Mouse (Mus musculus) forebrain, embryonic 15.5 days (tissue): ENCODE measurements around the gene Prap1. TPM values are rescaled to one million over a fixed set of nuclear protein-coding genes. Genes with fewer than 3 reads are reported as not detected.

ENCODE experiments used
- ATAC-seq: fragments of 200-750 bp; cut with Nextera tagmentation; replicated peaks from 2 replicates; pipeline ENCODE4 v1.8.0; 2017; ENCODE audit warnings: mild to moderate bottlenecking, moderate TSS enrichment, moderate library complexity
- H3K27ac ChIP-seq: fragments of 300-500 bp; sonication (generic); replicated peaks from 2 replicates; pipeline ENCODE4 v1.5.1; 2015; ENCODE audit warnings: mild to moderate bottlenecking, inconsistent platforms
- H3K27me3 ChIP-seq: fragments of 300-500 bp; sonication (generic); 2 replicates; pipeline ENCODE4 v1.6.1; 2015; ENCODE audit warnings: inconsistent platforms
- H3K36me3 ChIP-seq: fragments of 300-500 bp; sonication (generic); 2 replicates; pipeline ENCODE4 v1.6.1; 2015; ENCODE audit warnings: mild to moderate bottlenecking, inconsistent platforms
- H3K4me1 ChIP-seq: fragments of 300-500 bp; sonication (generic); 2 replicates; pipeline ENCODE4 v1.6.1; 2015; ENCODE audit warnings: inconsistent platforms
- H3K4me2 ChIP-seq: fragments of 300-500 bp; sonication (generic); replicated peaks from 2 replicates; pipeline ENCODE4 v1.6.1; 2015; ENCODE audit warnings: mild to moderate bottlenecking, inconsistent platforms
- H3K4me3 ChIP-seq: fragments of 300-500 bp; sonication (generic); 2 replicates; pipeline ENCODE4 v1.5.1; 2015; ENCODE audit warnings: mild to moderate bottlenecking, inconsistent platforms
- H3K9ac ChIP-seq: fragments of 300-500 bp; sonication (generic); replicated peaks from 2 replicates; pipeline ENCODE4 v1.6.1; 2015; ENCODE audit warnings: mild to moderate bottlenecking, inconsistent platforms
- H3K9me3 ChIP-seq: fragments of 300-500 bp; sonication (generic); 2 replicates; pipeline ENCODE4 v1.6.1; 2016; ENCODE audit warnings: inconsistent platforms
- WGBS: fragments of 180-500 bp; shearing (Covaris S2); methylation state at CpG from one replicate; pipeline ENCODE4 v1.1.7; 2015; ENCODE audit warnings: mixed read lengths; 5-methylcytosine and 5-hydroxymethylcytosine counted together
- polyA plus RNA-seq: library from polyadenylated mRNA; unstranded; fragments of >200 nt; fragmentation: Nextera tagmentation; extraction: Ambion mirVana; gene quantifications from 2 replicates; pipeline ENCODE4 v1.2.1, GENCODE M21; 2015

Gene Prap1
- polyA plus RNA-seq, 1 experiment from 2014 or later, result not detected

DNA sequence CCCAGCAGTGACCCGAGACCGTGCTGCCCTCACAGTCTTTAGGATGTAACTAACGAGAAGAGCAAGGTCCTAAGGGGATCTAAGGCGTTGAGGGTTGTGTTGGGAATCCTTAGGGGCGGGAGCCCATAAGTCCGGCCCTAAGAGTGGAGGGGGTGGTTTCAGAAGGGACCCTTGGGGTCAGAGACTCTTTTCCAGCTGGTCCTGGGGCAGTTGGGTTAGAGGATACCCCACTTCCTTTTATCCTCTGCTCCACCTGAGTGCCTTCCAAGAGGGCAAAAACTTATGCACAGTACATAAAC is 31.4 kb upstream of the Prap1 start:
- Histone ChIP-seq H3K9me3 (no peaks in the 10 kb centered on the region), H3K36me3 (no peaks in the 10 kb centered on the region), H3K4me1 (peaks cover 43% of the 10 kb centered on the region), H3K4me3 (peak overlapping the region; percentile 35), H3K27me3 (no peaks in the 10 kb centered on the region; the same call in 1 of the 2 replicates), H3K9ac (0 out of 2 replicates have a peak overlapping the region, but pooled peaks have one; percentile 55), H3K4me2 (peak overlapping the region; percentile 79), H3K27ac (peak overlapping the region; percentile 70)
- under 1% methylated on average over 6 of the region's 6 CpGs for WGBS
- no peak; the same call in 1 of the 2 replicates for ATAC-seq

DNA sequence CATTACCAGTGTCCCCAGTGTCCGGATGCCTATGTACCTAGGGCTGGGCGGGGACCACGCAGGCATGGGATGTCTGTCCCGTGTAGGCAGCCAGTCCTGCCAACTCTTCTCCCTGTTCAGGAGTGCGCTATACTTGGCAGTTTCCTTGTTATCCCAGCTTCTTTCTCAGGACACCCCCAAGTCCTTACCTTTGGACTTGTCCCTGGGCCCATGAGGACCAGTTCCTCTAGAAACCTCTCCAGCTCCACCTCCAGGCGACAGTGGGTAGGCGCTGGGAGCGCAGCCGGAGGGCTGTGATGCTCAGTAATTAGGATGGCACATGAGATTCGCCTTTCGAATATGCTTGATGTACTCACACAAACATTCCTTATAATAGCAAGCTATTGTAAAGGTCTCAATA is 30.9 kb upstream of the Prap1 start:
- peak; percentile 20 for ATAC-seq
- Histone ChIP-seq H3K36me3 (no peaks in the 10 kb centered on the region), H3K9ac (no peak overlapping the region), H3K4me2 (no peak overlapping the region; the same call in 1 of the 2 replicates), H3K9me3 (no peaks in the 10 kb centered on the region), H3K4me3 (no peak overlapping the region), H3K4me1 (peaks cover 43% of the 10 kb centered on the region), H3K27ac (no peak overlapping the region), H3K27me3 (no peaks in the 10 kb centered on the region; the same call in 1 of the 2 replicates)
- 7% methylated on average over 11 of the region's 11 CpGs for WGBS

GRCm38 (mm10) chr7:140063092-140063491 is 30.1 kb upstream of the Prap1 start:
- no peaks in the 10 kb centered on the region for H3K9me3 ChIP-seq
- no peaks in the 10 kb centered on the region; the same call in 1 of the 2 replicates for H3K27me3 ChIP-seq
- no peak overlapping the region for H3K4me3 ChIP-seq
- 15% methylated on average over 7 of the region's 7 CpGs for WGBS
- no peak overlapping the region for H3K9ac ChIP-seq
- no peak overlapping the region for H3K4me2 ChIP-seq
- H3K36me3 ChIP-seq, result no peaks in the 10 kb centered on the region
- no peak overlapping the region for H3K27ac ChIP-seq
- no peak for ATAC-seq
- peaks cover 38% of the 10 kb centered on the region for H3K4me1 ChIP-seq

DNA sequence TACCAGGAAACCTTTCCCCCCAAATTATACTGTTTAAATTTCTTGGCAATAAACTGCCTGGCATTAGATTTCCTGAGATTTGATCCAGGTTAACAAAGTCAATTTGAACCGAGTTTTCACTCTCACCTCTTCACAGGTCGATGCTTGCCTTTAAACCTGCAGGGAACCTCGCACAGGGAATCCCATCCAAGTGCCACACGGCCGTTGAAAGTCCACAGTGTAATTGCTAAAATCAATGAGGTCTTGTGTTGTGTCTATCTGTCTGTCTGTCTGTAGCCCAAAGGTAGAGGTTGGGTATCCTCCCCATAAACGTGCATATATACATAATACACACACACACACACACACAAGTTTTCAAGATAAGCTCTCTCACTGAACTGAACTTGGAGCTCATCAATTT is 25.8 kb upstream of the Prap1 start:
- H3K4me1 ChIP-seq, result peaks cover 3% of the 10 kb centered on the region; the same call in 1 of the 2 replicates
- no peak overlapping the region for H3K4me2 ChIP-seq
- no peak for ATAC-seq
- H3K36me3 ChIP-seq, result peaks cover 4% of the 10 kb centered on the region; the same call in 1 of the 2 replicates
- no peak overlapping the region for H3K9ac ChIP-seq
- 69% methylated on average over 6 of the region's 6 CpGs for WGBS
- H3K9me3 ChIP-seq, result no peaks in the 10 kb centered on the region
- H3K27ac ChIP-seq, result no peak overlapping the region
- peaks cover 9% of the 10 kb centered on the region for H3K27me3 ChIP-seq
- no peak overlapping the region for H3K4me3 ChIP-seq

- Histone ChIP-seq H3K9me3 (no peaks in the 10 kb centered on the region), H3K4me1 (no peaks in the 10 kb centered on the region), H3K27ac (no peak overlapping the region), H3K4me3 (no peak overlapping the region), H3K4me2 (0 out of 2 replicates have a peak overlapping the region, but pooled peaks have one; percentile 25), H3K9ac (no peak overlapping the region), H3K27me3 (peaks cover 15% of the 10 kb centered on the region), H3K36me3 (peaks cover 6% of the 10 kb centered on the region; the same call in 1 of the 2 replicates)
- ATAC-seq, result no peak
- WGBS, result 43% methylated on average over 39 of the region's 39 CpGs
These were observed 23.0 kb upstream of the Prap1 start for GRCm38 (mm10) chr7:140070042-140070711.

DNA sequence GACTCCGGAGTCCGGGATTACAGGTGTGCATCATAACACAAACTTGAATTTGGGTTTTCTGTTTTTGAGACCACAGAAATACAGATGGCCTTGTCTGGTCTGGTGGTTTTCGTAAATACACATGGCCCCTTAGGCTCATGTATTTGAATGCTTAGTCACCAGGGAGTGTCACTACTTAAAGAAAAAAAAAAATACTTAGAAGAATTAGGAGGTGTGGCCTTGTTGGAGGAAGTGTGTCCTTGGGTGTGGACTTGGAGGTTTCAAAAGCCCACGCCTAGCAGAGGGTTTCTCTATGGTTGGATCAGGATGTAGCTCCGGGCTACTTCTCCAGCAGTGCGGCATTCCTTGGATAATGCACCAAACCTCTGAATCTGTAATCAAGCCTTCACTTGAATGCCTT is 15.5 kb upstream of the Prap1 start:
- Histone ChIP-seq H3K27me3 (0 out of 2 replicates have a peak, but pooled peaks cover 6% of the 10 kb centered on the region), H3K27ac (no peak overlapping the region), H3K4me2 (no peak overlapping the region), H3K36me3 (0 out of 2 replicates have a peak, but pooled peaks cover 2% of the 10 kb centered on the region), H3K4me1 (peaks cover 35% of the 10 kb centered on the region), H3K9me3 (no peaks in the 10 kb centered on the region), H3K4me3 (no peak overlapping the region), H3K9ac (no peak overlapping the region)
- WGBS, result 76% methylated on average over 6 of the region's 6 CpGs
- ATAC-seq, result no peak

DNA sequence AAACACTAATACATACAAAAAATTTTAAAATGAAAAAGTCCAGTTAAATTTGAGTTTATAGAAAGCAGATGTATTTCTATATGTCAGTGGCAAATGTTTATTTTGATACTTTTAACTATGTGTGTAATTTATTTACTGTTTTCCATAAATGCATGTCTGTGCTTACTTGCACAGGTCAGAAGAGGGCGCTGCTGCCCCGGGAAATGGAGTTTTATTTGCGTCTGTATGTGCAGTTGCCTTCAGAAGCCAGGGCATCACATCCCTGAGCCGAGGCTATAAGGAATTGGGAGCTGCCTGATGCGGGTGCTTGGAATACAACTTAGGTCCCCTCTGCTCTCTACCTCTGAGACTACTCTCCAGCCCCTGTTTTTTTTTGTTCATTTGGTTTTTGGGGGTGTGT is 14.5 kb upstream of the Prap1 start:
- ATAC-seq, result no peak
- no peak overlapping the region for H3K4me3 ChIP-seq
- no peaks in the 10 kb centered on the region for H3K9me3 ChIP-seq
- H3K36me3 ChIP-seq, result no peaks in the 10 kb centered on the region
- no peak overlapping the region for H3K9ac ChIP-seq
- no peak overlapping the region for H3K27ac ChIP-seq
- WGBS, result 5% methylated on average over 5 of the region's 5 CpGs
- H3K27me3 ChIP-seq, result 0 out of 2 replicates have a peak, but pooled peaks cover 4% of the 10 kb centered on the region
- peaks cover 35% of the 10 kb centered on the region for H3K4me1 ChIP-seq
- no peak overlapping the region for H3K4me2 ChIP-seq

- ATAC-seq, result peak; percentile 83
- 2% methylated on average over 24 of the region's 24 CpGs for WGBS
- H3K9me3 ChIP-seq, result no peaks in the 10 kb centered on the region
These were observed 12.6 kb upstream of the Prap1 start for GRCm38 (mm10) chr7:140080503-140081156.

DNA sequence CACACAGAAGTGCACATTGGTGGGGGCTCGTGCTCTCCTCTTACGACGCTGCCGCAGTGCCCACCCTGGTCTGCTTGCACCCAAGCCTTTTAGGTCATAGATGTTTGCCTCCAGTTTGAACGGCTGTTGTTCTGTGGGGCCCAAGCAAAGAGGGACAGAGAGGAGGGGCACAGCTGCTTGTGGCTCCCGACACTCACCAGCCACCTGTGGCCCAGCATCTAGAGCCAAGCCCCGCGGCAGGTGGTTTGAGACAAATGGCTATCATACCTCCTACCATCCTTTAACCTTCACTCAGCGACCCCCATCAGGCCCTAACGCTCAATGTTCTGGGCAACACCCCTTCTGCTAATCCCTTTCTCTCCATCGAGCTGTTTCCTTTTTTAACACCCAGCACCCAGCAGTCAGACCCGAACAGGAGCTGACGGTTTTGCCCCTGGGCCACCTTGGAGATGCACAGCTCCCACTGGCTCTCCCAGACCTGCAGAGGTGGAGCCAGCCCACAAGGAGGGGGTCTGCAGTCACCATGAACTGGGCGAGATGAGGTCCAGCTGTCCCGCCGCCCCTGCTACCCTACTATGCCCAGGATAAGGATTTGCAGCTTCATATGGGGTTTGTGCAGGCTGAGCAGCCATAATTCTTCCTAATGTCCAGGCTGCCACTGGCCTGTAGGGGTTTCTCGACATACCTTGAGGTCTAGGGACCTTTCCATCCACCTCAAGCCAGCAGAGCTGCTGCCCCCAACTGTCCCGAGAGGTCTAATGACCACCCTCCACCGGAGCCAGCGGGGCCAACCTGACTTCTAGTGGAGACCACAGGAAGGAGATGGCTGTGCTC is 11.6 kb upstream of the Prap1 start:
- Histone ChIP-seq H3K9ac (peak overlapping the region; percentile 66), H3K4me3 (peak overlapping the region; percentile 44), H3K4me2 (peak overlapping the region; percentile 60), H3K36me3 (no peaks in the 10 kb centered on the region), H3K9me3 (no peaks in the 10 kb centered on the region), H3K4me1 (peaks cover 35% of the 10 kb centered on the region), H3K27ac (peak overlapping the region; percentile 88), H3K27me3 (no peaks in the 10 kb centered on the region)
- ATAC-seq, result peak; percentile 20
- 15% methylated on average over 20 of the region's 20 CpGs for WGBS

More at GRCm38 (mm10) chr7:140080503-140081156, 12.6 kb upstream of the Prap1 start:
- Histone ChIP-seq H3K27ac (peak overlapping the region; percentile 88), H3K4me1 (peaks cover 35% of the 10 kb centered on the region), H3K4me3 (peak overlapping the region; percentile 44), H3K27me3 (no peaks in the 10 kb centered on the region), H3K9ac (peak overlapping the region; percentile 66), H3K36me3 (no peaks in the 10 kb centered on the region), H3K4me2 (peak overlapping the region; percentile 60)

GRCm38 (mm10) chr7:140082242-140082678 is 10.9 kb upstream of the Prap1 start, which contains the start of gene Caly:
Gene Caly, minus strand, starts transcription at chr7:140082548.
- no peaks in the 10 kb centered on the region for H3K36me3 ChIP-seq
- 3% methylated on average over 18 of the region's 18 CpGs for WGBS
- no peaks in the 10 kb centered on the region for H3K9me3 ChIP-seq
- peak within 1 kb of the TSS; percentile 88 for H3K27ac ChIP-seq
- no peaks in the 10 kb centered on the region for H3K27me3 ChIP-seq
- ATAC-seq, result peak; percentile 86
- peak within 1 kb of the TSS; percentile 44 for H3K4me3 ChIP-seq
- H3K4me1 ChIP-seq, result peaks cover 35% of the 10 kb centered on the region
- H3K9ac ChIP-seq, result peak within 1 kb of the TSS; percentile 66
- peak within 1 kb of the TSS; percentile 60 for H3K4me2 ChIP-seq

DNA sequence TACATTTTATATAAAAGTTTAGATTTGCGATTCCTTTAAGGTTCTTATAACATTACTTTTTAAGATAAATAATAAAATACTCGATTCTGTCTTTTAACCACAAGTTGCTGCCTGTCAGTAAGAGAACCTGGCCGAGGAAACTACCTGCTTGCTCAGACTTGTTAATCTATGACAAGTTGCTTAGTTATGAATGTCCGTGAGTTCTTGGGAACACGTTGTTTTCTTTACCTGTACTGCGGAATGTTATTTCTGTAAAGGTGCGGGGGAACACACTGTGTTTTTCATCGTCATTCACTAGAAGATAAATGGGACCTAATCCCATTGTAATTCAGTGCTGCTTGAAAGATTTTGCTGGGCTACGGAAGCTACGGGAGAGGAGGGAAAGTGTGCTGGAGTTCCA is 2.6 kb upstream of the Prap1 start:
- Histone ChIP-seq H3K9me3 (no peaks in the 10 kb centered on the region), H3K36me3 (no peaks in the 10 kb centered on the region), H3K27ac (no peak overlapping the region), H3K4me1 (no peaks in the 10 kb centered on the region), H3K4me2 (no peak overlapping the region), H3K4me3 (no peak overlapping the region), H3K9ac (no peak overlapping the region), H3K27me3 (no peaks in the 10 kb centered on the region)
- WGBS, result 72% methylated on average over 10 of the region's 10 CpGs
- ATAC-seq, result no peak

DNA sequence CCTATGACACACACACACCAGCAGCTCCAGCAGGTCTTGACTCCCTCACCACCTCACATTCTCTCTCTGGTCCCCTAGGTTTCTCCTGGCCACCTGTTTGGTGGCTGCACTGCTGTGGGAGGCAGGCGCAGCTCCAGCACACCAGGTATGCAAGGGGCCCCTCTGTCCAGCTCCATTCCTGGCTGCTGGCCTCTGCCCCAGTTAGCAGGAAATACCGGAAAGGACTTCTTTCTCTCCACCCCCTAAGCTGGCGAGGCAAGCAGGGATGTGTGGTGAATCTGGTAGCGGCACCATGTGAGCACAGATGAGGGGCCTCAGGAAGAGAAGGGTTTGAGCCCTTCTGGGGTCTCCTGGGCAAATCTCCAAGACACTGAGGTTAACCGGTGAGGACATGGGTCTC is 1.8 kb downstream of the Prap1 start:
- Histone ChIP-seq H3K36me3 (no peaks in the 10 kb centered on the region), H3K27ac (no peak overlapping the region), H3K27me3 (no peaks in the 10 kb centered on the region), H3K4me2 (no peak overlapping the region), H3K9ac (no peak overlapping the region), H3K9me3 (no peaks in the 10 kb centered on the region), H3K4me1 (no peaks in the 10 kb centered on the region), H3K4me3 (no peak overlapping the region)
- WGBS, result 72% methylated on average over 5 of the region's 5 CpGs
- ATAC-seq, result no peak
